ENCODE assay signal across 8 mouse cellular contexts in genomic region chr16:55863149-55863815, GRCm38 (mm10). TPM values are rescaled to one million over a fixed set of nuclear protein-coding genes. Genes with fewer than 3 reads are reported as not detected.
DNase-seq lines count a peak whose midpoint lies in the region; ATAC-seq and TF ChIP-seq lines count a peak whose summit lies in the region.

No protein-coding gene starts in this region.

- 19% methylated on average over 7 of the region's 7 CpGs for WGBS in bone marrow, adult 2 months
- 21% methylated on average over 7 of the region's 7 CpGs for WGBS in lung, postnatal 0 days

- no peaks in the 10 kb centered on the region for H3K27me3 ChIP-seq in lung, postnatal 0 days (replicated peaks; ENCODE audit: insufficient read depth, low read length)

- H3K4me1 ChIP-seq in bone marrow, adult 2 months (ENCODE audit: control insufficient read depth, insufficient read depth, low read length): no peaks in the 10 kb centered on the region
- H3K4me1 ChIP-seq in embryonic fibroblast, embryonic 13.5 days (ENCODE audit: control insufficient read depth, insufficient read depth, low read length): no peaks in the 10 kb centered on the region
- H3K4me1 ChIP-seq in lung, postnatal 0 days (ENCODE audit: insufficient read depth, low read depth, low read length): no peaks in the 10 kb centered on the region

- H3K9ac ChIP-seq in lung, postnatal 0 days (replicated peaks; ENCODE audit: low read depth): no peak overlapping the region

- no peak overlapping the region for H3K4me3 ChIP-seq in bone marrow, adult 2 months (replicated peaks; ENCODE audit: control insufficient read depth, low read depth, low read length)
- H3K4me3 ChIP-seq in embryonic fibroblast, embryonic 13.5 days (ENCODE audit: insufficient read depth, low read length): no peak overlapping the region
- no peak overlapping the region for H3K4me3 ChIP-seq in lung, postnatal 0 days (ENCODE audit: low read depth, low read length)

- no peak overlapping the region for H3K27ac ChIP-seq in bone marrow, adult 2 months (ENCODE audit: control insufficient read depth, insufficient read depth, low read depth, low read length, poor library complexity)
- H3K27ac ChIP-seq in embryonic fibroblast, embryonic 13.5 days (ENCODE audit: insufficient read depth, low read length): no peak overlapping the region
- H3K27ac ChIP-seq in lung, postnatal 0 days (ENCODE audit: low read length): no peak overlapping the region

- H3K9me3 ChIP-seq in lung, postnatal 0 days (ENCODE audit: low read length): no peaks in the 10 kb centered on the region

- no peak for TF ChIP-seq POLR2A in bone marrow, adult 2 months (IDR thresholded peaks at IDR 0.05; ENCODE audit: borderline replicate concordance, control insufficient read depth, low read depth, low read length)
- no peak for TF ChIP-seq POLR2A in embryonic fibroblast, embryonic 13.5 days (IDR thresholded peaks at IDR 0.05; ENCODE audit: low read depth, low read length)

- ATAC-seq in lung, postnatal 0 days: peak; percentile 23

- peak; percentile 54 to 58 for DNase-seq in CD8-positive naive resting alpha-beta T cell, adult 2 months (ENCODE audit: low read depth in 2 of 2, low spot score in 2 of 2)
- peak; percentile 11 for DNase-seq in heart, postnatal 25 days (ENCODE audit: low spot score)
- DNase-seq in layer of hippocampus, adult 11-12 months (ENCODE audit: low spot score): peak; percentile 77
- DNase-seq in lung, postnatal 0 days (ENCODE audit: low spot score): peak; percentile 87
- DNase-seq in ovary, adult 18-20 months (ENCODE audit: low spot score): peak; percentile 21
- peak; percentile 80 for DNase-seq in thymus, postnatal 0 days (ENCODE audit: low spot score)

- peak; percentile 92 for TF ChIP-seq CTCF in bone marrow, adult 2 months (IDR thresholded peaks at IDR 0.05; ENCODE audit: control insufficient read depth, insufficient read depth, low read length)
- TF ChIP-seq CTCF in embryonic fibroblast, embryonic 13.5 days (IDR thresholded peaks at IDR 0.05; ENCODE audit: borderline replicate concordance, insufficient read depth, low read length): peak; percentile 79
- TF ChIP-seq CTCF in lung, postnatal 0 days (IDR thresholded peaks at IDR 0.05): peak; percentile 100

- intact Hi-C loops in heart, postnatal 25 days (cut with DNase I): no loop called here

- H3K36me3 ChIP-seq in lung, postnatal 0 days (ENCODE audit: insufficient read depth, low read length): no peaks in the 10 kb centered on the region

- H3K4me2 ChIP-seq in lung, postnatal 0 days (replicated peaks; ENCODE audit: low read depth, low read length): no peak overlapping the region

- TF ChIP-seq EP300 in lung, postnatal 0 days (IDR thresholded peaks at IDR 0.05): no peak; the same call in 1 of the 2 replicates

RNA-seq across cellular contexts. Expression of gene Nfkbiz, which starts 24.6 kb away (rescaled TPM):
- 3.9 and 8.6 TPM in 2 replicates for polyA plus RNA-seq in bone marrow, adult 2 months (2011; ENCODE audit: insufficient read depth, insufficient read length, low replicate concordance, missing spikeins)
- polyA plus RNA-seq in embryonic fibroblast, embryonic 13.5 days (2011; ENCODE audit: insufficient read length, low read depth, missing spikeins): 13.7 and 23.2 TPM in 2 replicates
- 1 to 10 TPM; 2.2 to 2.3 TPM for total RNA-seq in heart, postnatal 25 days (2021)
- polyA plus RNA-seq in lung, postnatal 0 days (2015; fragmentation: Nextera tagmentation; extraction: Ambion mirVana): 16.0 and 21.5 TPM in 2 replicates
- 6.0 and 6.3 TPM in 2 replicates for polyA plus RNA-seq in thymus, postnatal 0 days (2015; fragmentation: Nextera tagmentation; extraction: Ambion mirVana)

RNA-seq across cellular contexts. Expression of gene Nxpe3, which starts 31.8 kb away (rescaled TPM):
- polyA plus RNA-seq in bone marrow, adult 2 months (2011; ENCODE audit: insufficient read depth, insufficient read length, low replicate concordance, missing spikeins): 2.1 and 3.2 TPM in 2 replicates
- 1.1 and 1.4 TPM in 2 replicates for polyA plus RNA-seq in embryonic fibroblast, embryonic 13.5 days (2011; ENCODE audit: insufficient read length, low read depth, missing spikeins)
- total RNA-seq in heart, postnatal 25 days (2021): under 1 TPM; 0.31 to 0.42 TPM
- polyA plus RNA-seq in lung, postnatal 0 days (2015; fragmentation: Nextera tagmentation; extraction: Ambion mirVana): 0.47 and 0.71 TPM in 2 replicates
- 1.8 and 2.2 TPM in 2 replicates for polyA plus RNA-seq in thymus, postnatal 0 days (2015; fragmentation: Nextera tagmentation; extraction: Ambion mirVana)

Comparison
In these comparisons a context has a peak if more than half of its experiments do, and no peak if none do; other contexts are left out.
1. DNase-seq: peak in every context shown above with its lines; median percentile 87 in lung, postnatal 0 days; 80 in thymus, postnatal 0 days; 77 in layer of hippocampus, adult 11-12 months; 56 in CD8-positive naive resting alpha-beta T cell, adult 2 months; 21 in ovary, adult 18-20 months; 11 in heart, postnatal 25 days.